Mouse (Mus musculus) Patski (cell line): Measurements from ENCODE around the gene Iba57. TPM values are rescaled to one million over a fixed set of nuclear protein-coding genes. Genes with fewer than 3 reads are reported as not detected.
A peak's percentile ranks its signal among the peaks of the same experiment; 100 is the strongest.
"Not testable (repeated sequence)": the region's sequence is repeated elsewhere in the genome, so short reads cannot be mapped to it uniquely, and the experiment has no call there.

Source experiments
- ATAC-seq: fragments of 100-300 bp; one replicate; pipeline ENCODE4 v1.8.0; 2021
- CTCF ChIA-PET: fragments of 350-600 bp; sonication (Branson Sonifier 250); formaldehyde crosslinking; loops from one replicate; lab custom pipeline; 2022; ENCODE audit warnings: inconsistent platforms; lab: Charles Lee
- POLR2A ChIA-PET: fragments of 350-600 bp; sonication (Branson Sonifier 250); formaldehyde crosslinking; loops from one replicate; lab custom pipeline; 2022; ENCODE audit warnings: antibody characterized with exemption, inconsistent platforms; lab: Charles Lee
- DNase-seq: peaks from one replicate; pipeline ENCODE4 v3.0.0-alpha.2; 2011; ENCODE audit warnings: low read depth, low spot score
- H3K27me3 ChIP-seq: fragments of 371-371 bp; one replicate; pipeline ENCODE4 v1.5.1; 2021
- CTCF ChIP-seq: fragments of 100-300 bp; IDR thresholded peaks from one replicate; pipeline ENCODE4 v1.5.1; 2021
- in situ Hi-C: fragments of 300-500 bp; cut with MboI; formaldehyde crosslinking; loops from 3 replicates; pipeline ENCODE4 v1.11.1; 2018; ENCODE audit warnings: low pct_unique_long_range_greater_than_20kb, mixed read lengths
- polyA plus RNA-seq: library from polyadenylated mRNA; unstranded; gene quantifications from one replicate; pipeline ENCODE4 v1.2.3, GENCODE M21; 2021

Iba57 gene
- polyA plus RNA-seq: 6.8 TPM

GRCm38 (mm10) chr11:59163255-59164236 lies at the start of gene Iba57:
TSS of gene Iba57 (minus strand) at chr11:59163739.
- ATAC-seq (peak; percentile 92), DNase-seq (peak; percentile 86)
- ChIA-PET CTCF (interaction anchor here (0.8 to 2.1 kb wide), 3 partner anchors 19 to 65 kb away, joined by 3 to 5 read pairs (median 4); no protein-coding TSS in a partner anchor), POLR2A (interaction anchor here (0.6 to 1.6 kb wide), 4 partner anchors 10 to 299 kb away, joined by 3 to 5 read pairs (median 3); no protein-coding TSS in a partner anchor)
- H3K27me3 ChIP-seq: no peaks in the 10 kb centered on the region
- no peak for TF ChIP-seq CTCF
- in situ Hi-C loops: no loop called here

GRCm38 (mm10) chr11:59212892-59213494 lies 49.5 kb upstream of the Iba57 start:
- ATAC-seq (no peak), DNase-seq (no peak)
- in situ Hi-C loops: no loop called here
- POLR2A ChIA-PET: no interaction called here
- CTCF ChIA-PET: no interaction called here
- no peaks in the 10 kb centered on the region for H3K27me3 ChIP-seq
- no peak for TF ChIP-seq CTCF

GRCm38 (mm10) chr11:59212320-59212719 lies 48.8 kb upstream of the Iba57 start:
- in situ Hi-C loops, DNase-seq, ATAC-seq, CTCF ChIA-PET, POLR2A ChIA-PET, H3K27me3 ChIP-seq: not testable (repeated sequence)

- H3K27me3 ChIP-seq, CTCF ChIA-PET, POLR2A ChIA-PET, in situ Hi-C loops, DNase-seq, ATAC-seq: not testable (repeated sequence)
Measured at GRCm38 (mm10) chr11:59211561-59211960, 48.0 kb upstream of the Iba57 start.

- no peaks in the 10 kb centered on the region for H3K27me3 ChIP-seq
- ATAC-seq: no peak
- ChIA-PET POLR2A (no interaction called here), CTCF (interaction anchor here (1.1 to 2.3 kb wide), 2 partner anchors 9 to 12 kb away, joined by 5 to 11 read pairs; no protein-coding TSS in a partner anchor)
- in situ Hi-C loops: no loop called here
- no peak for TF ChIP-seq CTCF
- no peak for DNase-seq
Measured at GRCm38 (mm10) chr11:59210020-59210419, 46.5 kb upstream of the Iba57 start.

- POLR2A ChIA-PET: no interaction called here
- DNase-seq: no peak
Measured at GRCm38 (mm10) chr11:59209580-59209979, 46.0 kb upstream of the Iba57 start.

GRCm38 (mm10) chr11:59209003-59209441 lies 45.5 kb upstream of the Iba57 start:
- DNase-seq (no peak), ATAC-seq (peak; percentile 73)
- ChIA-PET CTCF (interaction anchor here (0.7 to 2.3 kb wide), 3 partner anchors 10 to 263 kb away, joined by 3 to 11 read pairs (median 5); no protein-coding TSS in a partner anchor), POLR2A (interaction anchor here (0.9 kb wide), 1 partner anchor 10 kb away, joined by 3 read pairs; no protein-coding TSS in a partner anchor)
- in situ Hi-C loops: no loop called here
- no peaks in the 10 kb centered on the region for H3K27me3 ChIP-seq
- TF ChIP-seq CTCF: peak; percentile 86

More at GRCm38 (mm10) chr11:59209580-59209979, 46.0 kb upstream of the Iba57 start:
- ATAC-seq: no peak
- H3K27me3 ChIP-seq: no peaks in the 10 kb centered on the region
- in situ Hi-C loops: no loop called here
- TF ChIP-seq CTCF: no peak
- CTCF ChIA-PET: interaction anchor here (0.7 to 2.3 kb wide), 3 partner anchors 10 to 262 kb away, joined by 3 to 11 read pairs (median 5); no protein-coding TSS in a partner anchor

- no peak for TF ChIP-seq CTCF
- in situ Hi-C loops: no loop called here
- CTCF ChIA-PET: interaction anchor here (1.0 to 2.3 kb wide), 2 partner anchors 11 to 29 kb away, joined by 3 to 11 read pairs; no protein-coding TSS in a partner anchor
- no peaks in the 10 kb centered on the region for H3K27me3 ChIP-seq
- DNase-seq (no peak), ATAC-seq (peak; percentile 40)
- POLR2A ChIA-PET: interaction anchor here (0.9 kb wide), 1 partner anchor 10 kb away, joined by 3 read pairs; no protein-coding TSS in a partner anchor
Measured at GRCm38 (mm10) chr11:59208153-59208831, 44.8 kb upstream of the Iba57 start, which contains the start of gene 2310033P09Rik. TSS of gene 2310033P09Rik (plus strand) at chr11:59208321.

GRCm38 (mm10) chr11:59202081-59202995 lies 38.8 kb upstream of the Iba57 start, which contains the start of gene Mrpl55:
TSS of gene Mrpl55 (plus strand) at chr11:59202486.
- in situ Hi-C loops: no loop called here
- H3K27me3 ChIP-seq: no peaks in the 10 kb centered on the region
- peak; percentile 65 for ATAC-seq
- DNase-seq: no peak
- ChIA-PET CTCF (no interaction called here), POLR2A (interaction anchor here (0.6 to 0.7 kb wide), 3 partner anchors 11 to 78 kb away, joined by 3 to 7 read pairs (median 3); no protein-coding TSS in a partner anchor)
- no peak for TF ChIP-seq CTCF
